Mouse (Mus musculus): ENCODE measurements at regions not wholly inside any gene's neighbourhood (a gene's known extent, or its start where the extent isn't known, plus 50 kb on each side); places are given as distances from the start of the nearest gene placed in this dataset.

DNA sequence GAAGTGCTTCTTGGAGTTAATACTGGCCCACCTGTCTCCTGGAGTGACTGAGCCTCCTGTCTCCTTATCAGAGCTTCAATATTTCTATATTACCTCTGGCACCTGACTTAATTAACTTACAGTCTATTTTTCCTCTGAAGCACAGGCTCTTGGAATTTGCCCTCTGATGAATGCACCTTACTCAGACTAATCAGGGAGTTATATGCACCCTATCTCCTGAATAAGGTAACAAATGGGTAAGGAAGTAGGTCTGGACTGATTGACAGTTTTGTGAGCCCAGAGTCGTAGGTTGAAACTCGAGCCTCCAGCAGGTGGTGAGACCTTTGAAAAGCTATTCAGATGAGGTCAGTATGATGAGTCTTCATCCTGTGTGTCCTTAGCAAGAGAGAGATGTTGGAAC lies 304.9 kb upstream of the Mki67 start:
- Histone ChIP-seq H3K4me3 (ENCODE audit: low read depth, low read length) (no peak overlapping the region), H3K4me1 (replicated peaks; ENCODE audit: control insufficient read depth, insufficient read depth, low read length) (no peaks in the 10 kb centered on the region), H3K9me3 (ENCODE audit: control insufficient read depth, low read length) (no peaks in the 10 kb centered on the region), H3K27me3 (replicated peaks; ENCODE audit: control insufficient read depth, insufficient read depth, low read length) (no peaks in the 10 kb centered on the region), H3K9ac (ENCODE audit: low read length) (no peak overlapping the region), H3K4me2 (ENCODE audit: low read length) (no peak overlapping the region), H3K36me3 (ENCODE audit: control insufficient read depth, insufficient read depth, low read length) (no peaks in the 10 kb centered on the region), H3K27ac (ENCODE audit: low read depth) (no peak overlapping the region)
- ATAC-seq (replicated peaks; ENCODE audit: low FRiP score, low TSS enrichment, low read depth): no peak
- DNase-seq (ENCODE audit: low spot score): no peak
- 40% methylated on average over 2 of the region's 2 CpGs for WGBS

DNA sequence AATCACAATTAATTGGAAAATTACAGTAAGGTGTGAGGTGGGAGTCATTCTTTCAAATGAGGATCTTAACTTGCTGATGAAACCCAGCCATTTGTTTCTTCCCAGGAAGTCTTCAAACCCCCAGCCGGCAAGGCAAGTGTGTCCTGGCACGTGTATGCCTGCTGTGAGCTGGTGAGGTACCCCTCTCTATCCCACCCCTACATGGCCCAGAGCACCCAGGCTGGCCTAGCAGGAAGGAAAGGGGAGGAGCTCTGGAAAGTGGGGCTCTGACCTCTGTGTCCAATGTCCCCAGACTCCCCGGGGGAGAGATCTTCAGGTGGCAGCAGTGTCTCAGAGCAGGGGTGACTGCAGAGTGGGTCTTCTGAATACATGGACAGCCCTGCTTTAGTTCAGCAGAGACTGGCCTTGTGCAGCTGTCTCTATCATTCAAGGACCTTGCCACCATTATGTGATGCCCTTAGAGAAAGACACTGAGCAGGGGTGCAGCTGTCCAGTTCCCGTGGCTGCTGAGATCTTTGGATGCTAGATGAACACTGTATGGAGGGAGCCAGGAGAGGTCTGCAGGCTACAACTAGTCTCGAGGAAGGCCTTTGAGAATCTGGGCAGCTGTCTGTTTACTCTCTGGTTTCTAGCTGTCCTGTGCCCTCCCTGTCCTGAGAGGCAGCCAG lies 306.8 kb upstream of the Mki67 start:
- DNase-seq (ENCODE audit: low spot score): no peak
- Histone ChIP-seq H3K36me3 (ENCODE audit: control insufficient read depth, insufficient read depth, low read length) (no peaks in the 10 kb centered on the region), H3K27me3 (replicated peaks; ENCODE audit: control insufficient read depth, insufficient read depth, low read length) (no peaks in the 10 kb centered on the region), H3K4me3 (ENCODE audit: low read depth, low read length) (no peak overlapping the region), H3K27ac (ENCODE audit: low read depth) (no peak overlapping the region), H3K9me3 (ENCODE audit: control insufficient read depth, low read length) (no peaks in the 10 kb centered on the region), H3K4me1 (replicated peaks; ENCODE audit: control insufficient read depth, insufficient read depth, low read length) (no peaks in the 10 kb centered on the region), H3K4me2 (ENCODE audit: low read length) (no peak overlapping the region), H3K9ac (ENCODE audit: low read length) (no peak overlapping the region)
- ATAC-seq (replicated peaks; ENCODE audit: low FRiP score, low TSS enrichment, low read depth): no peak
- 55% methylated on average over 5 of the region's 5 CpGs for WGBS

DNA sequence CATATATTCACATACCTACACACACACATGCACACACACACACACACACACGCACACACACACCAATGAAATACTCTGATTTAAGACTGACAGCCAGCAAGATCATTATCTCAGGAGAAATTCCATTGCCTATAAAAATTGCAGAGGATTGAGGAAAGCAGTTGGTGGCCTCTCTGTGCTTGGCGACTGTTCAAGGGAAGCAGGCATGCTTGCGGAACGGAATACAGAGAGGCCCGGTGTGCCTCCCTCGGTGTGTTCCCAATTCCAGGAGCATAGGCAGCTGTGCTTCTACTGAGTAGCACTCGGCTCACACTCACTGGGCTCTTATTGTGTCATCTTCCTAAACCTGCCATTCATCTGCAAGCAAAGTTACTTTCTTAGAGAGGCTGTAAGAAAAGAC lies 310.3 kb upstream of the Mki67 start:
- no peak overlapping the region for H3K9ac ChIP-seq (ENCODE audit: low read length)

DNA sequence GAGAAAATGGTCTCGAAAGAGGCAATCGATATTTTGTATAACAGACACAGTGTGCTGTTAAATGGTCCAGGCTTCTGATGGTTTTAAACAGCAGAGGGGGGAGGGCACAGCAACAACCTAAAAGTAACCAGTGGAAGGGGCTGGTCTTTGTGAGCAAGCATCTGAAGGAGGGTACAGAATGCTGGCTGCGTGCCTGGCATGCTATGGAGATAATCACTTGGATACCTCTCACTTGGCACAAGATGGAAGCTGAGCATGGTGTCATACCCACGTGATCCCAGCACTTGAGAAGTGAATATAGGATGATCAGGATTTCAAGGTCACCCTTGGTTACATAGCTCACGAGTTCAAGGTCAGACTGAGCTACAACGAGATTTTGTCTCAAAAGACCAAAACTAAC lies 315.9 kb upstream of the Mki67 start:
- Histone ChIP-seq H3K9ac (ENCODE audit: low read length) (no peak overlapping the region), H3K4me2 (ENCODE audit: low read length) (no peak overlapping the region), H3K36me3 (ENCODE audit: control insufficient read depth, insufficient read depth, low read length) (no peaks in the 10 kb centered on the region), H3K27ac (ENCODE audit: low read depth) (no peak overlapping the region), H3K4me1 (replicated peaks; ENCODE audit: control insufficient read depth, insufficient read depth, low read length) (no peaks in the 10 kb centered on the region), H3K27me3 (replicated peaks; ENCODE audit: control insufficient read depth, insufficient read depth, low read length) (no peaks in the 10 kb centered on the region), H3K4me3 (ENCODE audit: low read depth, low read length) (no peak overlapping the region), H3K9me3 (ENCODE audit: control insufficient read depth, low read length) (no peaks in the 10 kb centered on the region)
- ATAC-seq (replicated peaks; ENCODE audit: low FRiP score, low TSS enrichment, low read depth) (no peak), DNase-seq (ENCODE audit: low spot score) (no peak)
- 82% methylated on average over 6 of the region's 6 CpGs for WGBS

More for the DNA sequence above, 310.3 kb upstream of the Mki67 start:
- Histone ChIP-seq H3K4me1 (replicated peaks; ENCODE audit: control insufficient read depth, insufficient read depth, low read length) (no peaks in the 10 kb centered on the region), H3K4me3 (ENCODE audit: low read depth, low read length) (no peak overlapping the region), H3K27ac (ENCODE audit: low read depth) (no peak overlapping the region), H3K27me3 (replicated peaks; ENCODE audit: control insufficient read depth, insufficient read depth, low read length) (no peaks in the 10 kb centered on the region), H3K4me2 (ENCODE audit: low read length) (no peak overlapping the region), H3K36me3 (ENCODE audit: control insufficient read depth, insufficient read depth, low read length) (no peaks in the 10 kb centered on the region), H3K9me3 (ENCODE audit: control insufficient read depth, low read length) (no peaks in the 10 kb centered on the region)
- WGBS: 48% methylated on average over 7 of the region's 7 CpGs
- ATAC-seq (replicated peaks; ENCODE audit: low FRiP score, low TSS enrichment, low read depth) (no peak), DNase-seq (ENCODE audit: low spot score) (no peak)

DNA sequence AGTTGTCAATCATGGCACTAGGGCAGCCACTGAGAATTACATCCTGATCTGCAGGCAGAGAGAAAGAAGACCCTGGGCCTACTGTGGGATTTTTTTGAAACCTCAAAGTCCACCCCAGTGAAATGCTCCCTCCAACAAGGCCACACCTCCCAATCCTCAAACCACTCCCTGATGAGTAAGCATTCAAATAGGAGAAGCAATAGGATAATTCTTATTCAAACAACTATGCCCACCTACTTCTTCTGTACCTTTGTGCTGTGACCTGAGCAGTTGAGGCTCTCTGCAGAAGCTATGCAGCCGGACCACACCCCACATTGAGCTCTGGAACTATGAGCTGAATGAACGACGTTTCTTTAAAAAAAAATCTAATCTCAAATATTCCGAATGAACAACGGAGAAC lies 317.4 kb upstream of the Mki67 start:
- H3K9me3 ChIP-seq (ENCODE audit: control insufficient read depth, low read length): no peaks in the 10 kb centered on the region
- ATAC-seq (replicated peaks; ENCODE audit: low FRiP score, low TSS enrichment, low read depth) (no peak), DNase-seq (ENCODE audit: low spot score) (no peak)
- H3K4me1 ChIP-seq (replicated peaks; ENCODE audit: control insufficient read depth, insufficient read depth, low read length): no peaks in the 10 kb centered on the region
- H3K27ac ChIP-seq (ENCODE audit: low read depth): no peak overlapping the region
- H3K27me3 ChIP-seq (replicated peaks; ENCODE audit: control insufficient read depth, insufficient read depth, low read length): no peaks in the 10 kb centered on the region
- H3K36me3 ChIP-seq (ENCODE audit: control insufficient read depth, insufficient read depth, low read length): no peaks in the 10 kb centered on the region
- H3K9ac ChIP-seq (ENCODE audit: low read length): no peak overlapping the region
- no peak overlapping the region for H3K4me2 ChIP-seq (ENCODE audit: low read length)
- no peak overlapping the region for H3K4me3 ChIP-seq (ENCODE audit: low read depth, low read length)
- WGBS: 81% methylated on average over 5 of the region's 5 CpGs

DNA sequence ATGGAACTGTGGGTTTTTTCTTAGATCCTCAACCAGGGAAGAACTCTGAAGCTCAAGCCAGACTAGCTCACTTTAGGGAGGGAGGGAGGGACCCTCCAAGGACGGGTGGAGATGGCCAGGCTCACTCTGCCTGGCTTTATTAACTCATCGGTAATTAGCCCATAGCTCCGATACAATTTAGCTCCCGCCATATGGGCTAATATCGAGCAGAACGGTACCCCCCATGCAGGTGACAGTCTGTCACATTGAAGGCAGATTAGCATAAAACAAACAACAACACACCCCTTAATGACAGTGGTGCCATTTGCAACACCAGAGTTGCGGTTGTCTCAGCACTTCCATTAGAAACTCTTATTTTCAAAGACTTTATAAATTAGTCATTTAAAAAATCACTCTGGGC lies 319.6 kb upstream of the Mki67 start:
- Histone ChIP-seq H3K27ac (ENCODE audit: low read depth) (no peak overlapping the region), H3K27me3 (replicated peaks; ENCODE audit: control insufficient read depth, insufficient read depth, low read length) (no peaks in the 10 kb centered on the region), H3K4me3 (ENCODE audit: low read depth, low read length) (no peak overlapping the region), H3K4me2 (ENCODE audit: low read length) (no peak overlapping the region), H3K9me3 (ENCODE audit: control insufficient read depth, low read length) (no peaks in the 10 kb centered on the region), H3K36me3 (ENCODE audit: control insufficient read depth, insufficient read depth, low read length) (no peaks in the 10 kb centered on the region), H3K4me1 (replicated peaks; ENCODE audit: control insufficient read depth, insufficient read depth, low read length) (no peaks in the 10 kb centered on the region), H3K9ac (ENCODE audit: low read length) (no peak overlapping the region)
- ATAC-seq (replicated peaks; ENCODE audit: low FRiP score, low TSS enrichment, low read depth) (no peak), DNase-seq (ENCODE audit: low spot score) (no peak)
- WGBS: 54% methylated on average over 7 of the region's 7 CpGs

DNA sequence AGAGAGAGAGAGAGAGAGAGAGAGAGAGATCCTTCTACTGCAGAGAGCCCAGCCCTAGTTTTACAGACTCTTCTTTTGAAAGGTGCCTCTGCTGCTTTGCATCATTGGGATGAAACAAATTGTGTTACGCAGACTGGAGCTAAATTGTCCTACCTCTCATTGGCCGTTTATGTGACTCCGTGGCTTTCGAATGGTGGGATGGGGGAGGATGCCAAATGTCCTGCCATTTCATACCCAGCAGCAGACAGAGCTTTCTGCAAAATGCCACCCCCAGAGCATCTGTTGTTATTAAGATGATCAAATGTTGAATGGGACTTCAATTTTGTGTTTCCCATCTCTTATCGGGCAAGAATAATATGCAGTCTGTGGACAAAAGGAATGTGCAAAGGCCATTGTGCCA lies 321.9 kb upstream of the Mki67 start:
- no peak overlapping the region for H3K27ac ChIP-seq (ENCODE audit: low read depth)
- ATAC-seq (replicated peaks; ENCODE audit: low FRiP score, low TSS enrichment, low read depth): no peak
- 61% methylated on average over 5 of the region's 5 CpGs for WGBS
- DNase-seq (ENCODE audit: low spot score): no peak
- no peak overlapping the region for H3K4me2 ChIP-seq (ENCODE audit: low read length)
- H3K9me3 ChIP-seq (ENCODE audit: control insufficient read depth, low read length): no peaks in the 10 kb centered on the region
- H3K9ac ChIP-seq (ENCODE audit: low read length): no peak overlapping the region
- H3K4me1 ChIP-seq (replicated peaks; ENCODE audit: control insufficient read depth, insufficient read depth, low read length): no peaks in the 10 kb centered on the region
- no peak overlapping the region for H3K4me3 ChIP-seq (ENCODE audit: low read depth, low read length)
- H3K36me3 ChIP-seq (ENCODE audit: control insufficient read depth, insufficient read depth, low read length): no peaks in the 10 kb centered on the region
- H3K27me3 ChIP-seq (replicated peaks; ENCODE audit: control insufficient read depth, insufficient read depth, low read length): no peaks in the 10 kb centered on the region

DNA sequence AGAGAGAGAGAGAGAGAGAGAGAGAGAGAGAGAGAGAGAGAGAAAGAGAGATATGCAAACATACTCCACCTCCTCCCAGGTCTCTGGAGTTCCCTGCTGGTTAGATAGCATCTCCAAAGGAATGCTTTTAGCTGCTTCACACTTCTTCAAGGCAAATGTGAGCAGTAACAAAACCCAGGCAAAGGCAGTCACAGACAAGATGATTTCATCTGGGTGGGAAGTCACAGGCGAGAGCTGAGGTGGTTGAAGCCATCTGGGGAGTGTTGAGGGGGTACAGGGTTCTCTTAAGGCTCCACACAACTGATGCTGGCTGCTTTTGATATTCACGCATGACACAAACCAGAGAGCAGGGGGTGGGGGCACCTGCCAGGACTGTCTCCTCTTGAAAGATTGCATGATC lies 322.7 kb upstream of the Mki67 start:
- H3K27ac ChIP-seq (ENCODE audit: low read depth): no peak overlapping the region
- no peak overlapping the region for H3K4me3 ChIP-seq (ENCODE audit: low read depth, low read length)
- no peaks in the 10 kb centered on the region for H3K36me3 ChIP-seq (ENCODE audit: control insufficient read depth, insufficient read depth, low read length)
- no peaks in the 10 kb centered on the region for H3K9me3 ChIP-seq (ENCODE audit: control insufficient read depth, low read length)
- no peak overlapping the region for H3K9ac ChIP-seq (ENCODE audit: low read length)
- 21% methylated on average over 2 of the region's 2 CpGs for WGBS
- ATAC-seq (replicated peaks; ENCODE audit: low FRiP score, low TSS enrichment, low read depth): no peak
- no peaks in the 10 kb centered on the region for H3K4me1 ChIP-seq (replicated peaks; ENCODE audit: control insufficient read depth, insufficient read depth, low read length)
- DNase-seq (ENCODE audit: low spot score): no peak
- H3K4me2 ChIP-seq (ENCODE audit: low read length): no peak overlapping the region
- no peaks in the 10 kb centered on the region for H3K27me3 ChIP-seq (replicated peaks; ENCODE audit: control insufficient read depth, insufficient read depth, low read length)

DNA sequence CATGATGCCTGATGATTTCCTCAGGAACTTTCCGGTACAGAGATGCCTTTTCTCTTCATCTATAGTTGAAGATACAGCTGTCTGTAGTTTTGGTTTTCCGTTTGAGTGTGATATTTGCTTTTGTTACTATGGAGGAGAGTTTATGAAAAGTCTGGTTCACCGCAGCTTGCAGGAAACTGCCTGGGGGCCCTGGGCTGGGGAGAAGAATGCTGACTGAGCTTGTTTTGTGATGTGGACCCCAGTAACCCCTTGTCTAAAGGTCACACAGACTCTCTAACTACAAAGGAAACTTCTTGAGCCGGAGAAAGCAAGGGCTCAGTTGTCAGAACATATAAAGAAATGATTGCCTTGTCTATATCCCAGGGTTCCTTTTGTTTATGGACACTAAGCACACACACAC lies 325.8 kb upstream of the Mki67 start:
- 34% methylated on average over 4 of the region's 4 CpGs for WGBS
- Histone ChIP-seq H3K4me2 (ENCODE audit: low read length) (no peak overlapping the region), H3K4me3 (ENCODE audit: low read depth, low read length) (no peak overlapping the region), H3K36me3 (ENCODE audit: control insufficient read depth, insufficient read depth, low read length) (no peaks in the 10 kb centered on the region), H3K9me3 (ENCODE audit: control insufficient read depth, low read length) (no peaks in the 10 kb centered on the region), H3K4me1 (replicated peaks; ENCODE audit: control insufficient read depth, insufficient read depth, low read length) (peaks cover 10% of the 10 kb centered on the region), H3K27ac (ENCODE audit: low read depth) (no peak overlapping the region), H3K27me3 (replicated peaks; ENCODE audit: control insufficient read depth, insufficient read depth, low read length) (no peaks in the 10 kb centered on the region), H3K9ac (ENCODE audit: low read length) (no peak overlapping the region)
- DNase-seq (ENCODE audit: low spot score) (no peak), ATAC-seq (replicated peaks; ENCODE audit: low FRiP score, low TSS enrichment, low read depth) (no peak)

Data from intestine, embryonic 14.5 days (tissue).